Comparison of ENCODE assay signal across 8 mouse cellular contexts in genomic region chr5:73480700-73481099, GRCm38 (mm10). TPM values are rescaled to one million over a fixed set of nuclear protein-coding genes. Genes with fewer than 3 reads are reported as not detected.
DNase-seq lines count a peak whose midpoint lies in the region; ATAC-seq and TF ChIP-seq lines count a peak whose summit lies in the region.

Dcun1d4 (plus strand) TSS chr5:73481000.

- H3K36me3 ChIP-seq in forebrain, embryonic 13.5 days (ENCODE audit: poor library complexity, severe bottlenecking), result no peaks in the 10 kb centered on the region
- no peaks in the 10 kb centered on the region for H3K36me3 ChIP-seq in intestine, embryonic 14.5 days (ENCODE audit: control insufficient read depth, insufficient read depth, low read length)
- no peaks in the 10 kb centered on the region for H3K36me3 ChIP-seq in midbrain, postnatal 0 days (ENCODE audit: insufficient read depth, low read length)

- no peaks in the 10 kb centered on the region for H3K9me3 ChIP-seq in forebrain, embryonic 13.5 days (replicated peaks)
- H3K9me3 ChIP-seq in intestine, embryonic 14.5 days (ENCODE audit: control insufficient read depth, low read length), result no peaks in the 10 kb centered on the region
- H3K9me3 ChIP-seq in midbrain, postnatal 0 days (ENCODE audit: low read length), result no peaks in the 10 kb centered on the region

- ATAC-seq in forebrain, embryonic 13.5 days, result no peak
- no peak for ATAC-seq in intestine, embryonic 14.5 days (replicated peaks; ENCODE audit: low FRiP score, low TSS enrichment, low read depth)
- ATAC-seq in midbrain, postnatal 0 days (ENCODE audit: low FRiP score), result no peak
- no peak for ATAC-seq in cerebellum, adult (ENCODE audit: insufficient number of reproducible peaks, low FRiP score, low TSS enrichment)

- no peak within 1 kb of the TSS for H3K4me3 ChIP-seq in forebrain, embryonic 13.5 days
- no peak within 1 kb of the TSS for H3K4me3 ChIP-seq in intestine, embryonic 14.5 days (ENCODE audit: low read depth, low read length)
- H3K4me3 ChIP-seq in midbrain, postnatal 0 days (ENCODE audit: low read depth, low read length), result no peak within 1 kb of the TSS

- H3K4me2 ChIP-seq in forebrain, embryonic 13.5 days, result no peak within 1 kb of the TSS
- H3K4me2 ChIP-seq in intestine, embryonic 14.5 days (ENCODE audit: low read length), result no peak within 1 kb of the TSS
- H3K4me2 ChIP-seq in midbrain, postnatal 0 days (ENCODE audit: low read depth, low read length, poor library complexity, severe bottlenecking), result no peak within 1 kb of the TSS

- no peak for DNase-seq in urinary bladder, adult 2 months (ENCODE audit: low spot score)
- DNase-seq in urinary bladder, postnatal 25 days (ENCODE audit: low spot score), result no peak
- no peak for DNase-seq in intestine, embryonic 14.5 days (ENCODE audit: low spot score)
- no peak for DNase-seq in midbrain, postnatal 0 days (ENCODE audit: low spot score)
- no peak for DNase-seq in thymus, adult 18-20 months
- no peak for DNase-seq in lung, postnatal 4 days

- no peak within 1 kb of the TSS for H3K9ac ChIP-seq in forebrain, embryonic 13.5 days
- H3K9ac ChIP-seq in intestine, embryonic 14.5 days (ENCODE audit: low read length), result no peak within 1 kb of the TSS
- no peak within 1 kb of the TSS for H3K9ac ChIP-seq in midbrain, postnatal 0 days (replicated peaks; ENCODE audit: low read length, poor library complexity, severe bottlenecking)

- no peaks in the 10 kb centered on the region for H3K27me3 ChIP-seq in forebrain, embryonic 13.5 days
- no peaks in the 10 kb centered on the region for H3K27me3 ChIP-seq in intestine, embryonic 14.5 days (replicated peaks; ENCODE audit: control insufficient read depth, insufficient read depth, low read length)
- H3K27me3 ChIP-seq in midbrain, postnatal 0 days (ENCODE audit: insufficient read depth, low read length), result no peaks in the 10 kb centered on the region

- WGBS in forebrain, embryonic 13.5 days, result 89% methylated on average over 7 of the region's 7 CpGs
- WGBS in intestine, embryonic 14.5 days, result 80% methylated on average over 7 of the region's 7 CpGs
- WGBS in midbrain, postnatal 0 days, result 86% methylated on average over 7 of the region's 7 CpGs

- peaks cover 4% of the 10 kb centered on the region; the same call in 1 of the 2 replicates for H3K4me1 ChIP-seq in forebrain, embryonic 13.5 days
- H3K4me1 ChIP-seq in intestine, embryonic 14.5 days (replicated peaks; ENCODE audit: control insufficient read depth, insufficient read depth, low read length), result no peaks in the 10 kb centered on the region
- H3K4me1 ChIP-seq in midbrain, postnatal 0 days (ENCODE audit: insufficient read depth, low read length), result no peaks in the 10 kb centered on the region

- no peak within 1 kb of the TSS for H3K27ac ChIP-seq in forebrain, embryonic 13.5 days
- no peak within 1 kb of the TSS for H3K27ac ChIP-seq in intestine, embryonic 14.5 days (ENCODE audit: low read depth)
- no peak within 1 kb of the TSS for H3K27ac ChIP-seq in midbrain, postnatal 0 days (ENCODE audit: low read depth, low read length)

- no peak for TF ChIP-seq CTCF in midbrain, postnatal 0 days (IDR thresholded peaks at IDR 0.05)

RNA-seq across cellular contexts. Expression of gene Dcun1d4, which starts in this region (rescaled TPM):
- polyA plus RNA-seq in urinary bladder, adult 2 months (2012; rRNA removed), result 12.9 and 16.1 TPM in 2 replicates
- polyA plus RNA-seq in forebrain, embryonic 13.5 days (2015; fragmentation: Nextera tagmentation; extraction: Ambion mirVana), result 42.8 and 47.8 TPM in 2 replicates
- polyA plus RNA-seq in intestine, embryonic 14.5 days (2014; fragmentation: Nextera tagmentation; extraction: Ambion mirVana), result 28.3 and 30.3 TPM in 2 replicates
- 31.1 and 33.7 TPM in 2 replicates for total RNA-seq in midbrain, postnatal 0 days (2014; rRNA removed)
- 43.7 and 46.2 TPM in 2 replicates for polyA plus RNA-seq in midbrain, postnatal 0 days (2015; fragmentation: Nextera tagmentation; extraction: Ambion mirVana)
